Mouse (Mus musculus): ENCODE data around the gene Fam89b. TPM values are rescaled to one million over a fixed set of nuclear protein-coding genes. Genes with fewer than 3 reads are reported as not detected.
"Not testable (repeated sequence)": the region's sequence is repeated elsewhere in the genome, so short reads cannot be mapped to it uniquely, and the experiment has no call there.

Fam89b gene
- total RNA-seq, 2 experiments from 2014 or later, result 38.6 to 40.1 TPM

DNA sequence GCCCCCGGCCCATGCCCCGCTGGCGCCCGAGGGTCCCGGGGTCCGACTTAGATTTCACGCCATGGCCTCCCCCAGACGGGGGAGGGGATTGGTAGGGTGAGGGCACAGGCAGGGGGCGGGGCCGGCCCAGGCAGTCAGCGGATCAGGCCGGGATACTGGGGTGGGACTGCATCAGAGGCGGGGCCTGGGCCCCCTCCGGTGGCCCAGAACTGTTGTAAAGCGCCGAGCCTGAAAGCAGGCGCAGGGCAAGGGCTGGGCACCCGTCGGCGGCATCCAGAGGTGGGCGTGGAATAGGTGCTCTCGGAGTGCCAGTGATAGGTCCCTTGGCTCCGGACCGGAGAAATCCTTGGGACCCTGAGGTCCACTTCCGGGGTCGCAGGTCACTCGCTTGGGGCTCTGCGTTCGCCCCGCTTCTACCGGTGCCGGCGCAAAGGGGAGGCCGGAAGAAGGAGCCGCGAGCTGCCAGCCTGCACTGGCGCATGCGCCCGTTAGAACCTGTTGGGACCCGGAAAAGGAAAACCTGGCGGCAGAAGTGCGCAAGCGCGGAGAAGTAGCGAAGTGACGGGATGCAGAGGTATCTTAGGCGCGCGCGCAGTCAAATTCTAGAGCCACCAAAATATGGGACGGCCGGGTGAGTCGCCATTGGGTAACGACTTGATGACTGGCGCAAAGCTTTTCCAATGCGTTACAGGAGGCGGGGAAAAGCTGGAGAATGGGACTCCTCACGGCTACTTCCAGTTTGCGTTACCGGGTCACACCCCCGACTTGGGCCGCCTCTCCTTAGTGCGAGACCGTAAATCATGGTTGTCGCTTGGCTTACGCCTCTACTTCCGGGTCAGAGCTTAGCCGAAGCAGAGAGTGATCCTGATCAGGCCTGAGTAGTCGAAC lies 41.0 kb downstream of the Fam89b start, which contains the start of the genes Map3k11 and Pcnx3:
Map3k11 (plus strand) TSS at position 543 of the 888 bp plus-strand sequence.
Pcnx3 (minus strand) TSS at position 709 of the 888 bp plus-strand sequence.
- peak; percentile 95 to 96 for DNase-seq
- intact Hi-C loops (cut with DNase I), result no loop called here

DNA sequence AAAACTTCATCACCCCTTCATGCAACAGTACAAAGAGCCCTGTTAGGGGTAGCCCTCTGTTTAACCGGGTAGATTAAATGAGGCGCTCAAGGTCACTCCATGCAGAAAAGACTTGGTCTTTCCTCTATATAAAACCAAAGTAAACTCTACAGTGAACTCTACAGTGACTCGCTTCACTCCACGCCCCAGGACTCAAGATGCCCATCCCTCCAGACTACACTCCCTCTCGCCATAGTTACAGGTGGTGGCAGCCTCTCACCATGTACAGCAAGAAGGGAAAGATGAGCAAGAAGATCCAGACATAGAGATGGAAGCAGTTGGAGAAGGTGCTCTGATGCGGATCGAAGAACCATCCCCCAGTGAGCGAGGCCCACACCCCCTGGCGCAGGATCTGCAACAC lies 41.7 kb downstream of the Fam89b start:
- DNase-seq, result no peak
- intact Hi-C loops (cut with DNase I), result no loop called here

DNA sequence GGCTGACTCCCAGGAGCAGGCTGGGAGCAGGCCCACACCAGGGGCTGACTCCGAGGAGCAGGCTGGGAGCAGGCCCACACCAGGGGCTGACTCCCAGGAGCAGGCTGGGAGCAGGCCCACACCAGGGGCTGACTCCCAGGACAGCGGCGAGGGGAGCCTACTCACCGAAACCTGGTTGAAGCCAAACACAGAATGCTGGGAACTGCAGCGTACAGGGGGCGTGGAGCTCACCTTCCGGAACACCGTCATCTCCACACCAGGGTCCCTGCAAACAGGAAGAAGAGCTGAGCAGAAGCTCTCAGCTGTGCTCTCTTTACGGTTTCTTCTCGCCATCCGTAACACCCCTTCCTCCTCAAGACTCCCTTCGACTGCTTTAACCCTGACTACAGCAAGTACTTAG lies 42.5 kb downstream of the Fam89b start:
- intact Hi-C loops (cut with DNase I); DNase-seq: not testable (repeated sequence)

GRCm38 (mm10) chr19:5686437-5686836 lies 43.0 kb downstream of the Fam89b start:
- intact Hi-C loops (cut with DNase I), result no loop called here
- DNase-seq, result no peak

- intact Hi-C loops (cut with DNase I), result no loop called here
- no peak for DNase-seq
Measured at GRCm38 (mm10) chr19:5685861-5686260, 43.6 kb downstream of the Fam89b start.

DNA sequence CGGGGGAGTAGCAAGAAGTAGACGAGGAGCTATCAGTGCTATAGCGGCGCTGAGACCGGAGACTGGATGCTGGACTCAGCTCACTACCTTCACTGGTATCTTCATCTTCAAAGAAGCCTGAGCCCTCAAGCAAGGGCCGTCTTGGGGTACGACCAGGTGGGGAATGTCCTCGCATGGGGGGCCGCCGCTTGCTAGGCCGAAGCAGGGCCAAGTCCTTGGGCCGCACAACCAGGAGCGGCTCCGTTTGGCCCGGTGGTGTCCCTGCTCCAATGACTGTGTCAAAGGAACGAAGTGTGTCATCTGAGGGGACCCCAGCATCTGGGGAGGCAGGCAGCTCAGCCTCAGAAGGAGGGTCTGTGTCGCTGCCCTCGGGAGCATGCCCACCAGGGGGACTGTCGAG lies 44.0 kb downstream of the Fam89b start:
- intact Hi-C loops (cut with DNase I), result no loop called here
- no peak for DNase-seq

GRCm38 (mm10) chr19:5684985-5685384 lies 44.5 kb downstream of the Fam89b start:
- intact Hi-C loops (cut with DNase I), result no loop called here
- DNase-seq, result no peak

DNA sequence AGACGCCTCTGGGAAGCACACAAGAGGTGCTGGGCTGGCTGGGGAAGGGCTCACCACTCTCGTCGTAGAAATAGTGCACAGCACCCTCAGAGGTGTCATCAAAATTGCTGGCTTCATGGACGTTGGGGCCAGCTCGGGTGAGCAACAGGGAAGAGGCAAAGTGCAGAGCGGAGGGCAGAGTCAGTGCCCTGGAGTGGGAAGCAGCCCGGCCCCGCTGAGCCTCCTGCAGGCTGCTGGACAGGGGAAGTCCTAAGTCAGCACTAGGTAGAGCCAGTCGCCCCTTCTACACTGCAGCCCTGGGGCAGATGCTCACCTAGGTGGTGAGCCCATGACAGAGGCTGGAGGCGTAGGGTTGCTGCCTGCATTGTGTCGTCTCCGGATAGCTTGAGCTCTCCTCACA lies 45.2 kb downstream of the Fam89b start:
- intact Hi-C loops (cut with DNase I), result no loop called here
- DNase-seq, result no peak

GRCm38 (mm10) chr19:5680432-5680831 lies 49.0 kb downstream of the Fam89b start:
- intact Hi-C loops (cut with DNase I), result no loop called here
- DNase-seq, result no peak

Small RNA genes within 50 kb of the gene (microRNA-seq; reads per million reads assigned to microRNA genes)
- gene Mir6987, result 0.27 to 1.6 reads per million in 2 experiments

Other genes starting within 250 kb of the Fam89b start
- 10 to 100 TPM; 22.2 to 24.9 TPM for gene Mus81, start 241.3 kb downstream of the Fam89b start, total RNA-seq (2021)
- gene Cfl1, start 239.2 kb downstream of the Fam89b start, total RNA-seq (2021), result 100 to 1,000 TPM; 274 to 350 TPM
- gene 1700020D05Rik, start 225.9 kb downstream of the Fam89b start, total RNA-seq (2021), result 1 to 10 TPM in 1 of 2 experiments, under 1 TPM in 1; 0.93 to 1.2 TPM
- gene Snx32, start 219.1 kb downstream of the Fam89b start, total RNA-seq (2021), result 1 to 10 TPM; 6.6 to 8.5 TPM
- gene Ovol1, start 169.0 kb downstream of the Fam89b start, total RNA-seq (2021), result not detected
- gene Ap5b1, start 161.6 kb downstream of the Fam89b start, total RNA-seq (2021), result 1 to 10 TPM; 2.3 to 3.5 TPM
- gene Rnaseh2c, start 127.8 kb downstream of the Fam89b start, total RNA-seq (2021), result 10 to 100 TPM; 50.8 to 51.8 TPM
- 10 to 100 TPM; 28.4 to 30.8 TPM for gene Kat5, start 119.4 kb downstream of the Fam89b start, total RNA-seq (2021)
- 10 to 100 TPM; 25.8 to 29.9 TPM for gene Rela, start 92.2 kb downstream of the Fam89b start, total RNA-seq (2021)
- 10 to 100 TPM; 32.7 to 33.8 TPM for gene Sipa1, start 65.9 kb downstream of the Fam89b start, total RNA-seq (2021)
- 10 to 100 TPM; 35.9 to 37.2 TPM for gene Map3k11, start 40.9 kb downstream of the Fam89b start, total RNA-seq (2021)
- gene Pcnx3, start 40.7 kb downstream of the Fam89b start, total RNA-seq (2021), result 10 to 100 TPM; 24.0 to 24.9 TPM
- not detected for gene Kcnk7, start 25.3 kb downstream of the Fam89b start, total RNA-seq (2021)
- gene Ehbp1l1, start 3.3 kb downstream of the Fam89b start, total RNA-seq (2021), result 100 to 1,000 TPM; 124 to 141 TPM
- 10 to 100 TPM; 47.2 to 55.5 TPM for gene Ltbp3, start 11.3 kb upstream of the Fam89b start, total RNA-seq (2021)
- gene Scyl1, start 41.8 kb upstream of the Fam89b start, total RNA-seq (2021), result 10 to 100 TPM; 66.2 to 67.2 TPM
- gene Frmd8, start 145.6 kb upstream of the Fam89b start, total RNA-seq (2021), result 10 to 100 TPM; 15.6 to 15.8 TPM
- gene Slc25a45, start 148.2 kb upstream of the Fam89b start, total RNA-seq (2021), result 1 to 10 TPM; 3.3 to 4.5 TPM
- gene Tigd3, start 164.5 kb upstream of the Fam89b start, total RNA-seq (2021), result under 1 TPM; 0.79 to 0.93 TPM
- 100 to 1,000 TPM; 101 TPM for gene Dpf2, start 183.4 kb upstream of the Fam89b start, total RNA-seq (2021)
- gene Cdc42ep2, start 195.2 kb upstream of the Fam89b start, total RNA-seq (2021), result 10 to 100 TPM in 1 of 2 experiments, 1 to 10 TPM in 1; 9.9 to 12.0 TPM
- gene Pola2, start 234.5 kb upstream of the Fam89b start, total RNA-seq (2021), result 10 to 100 TPM; 12.3 to 14.2 TPM